Mouse (Mus musculus): ENCODE measurements around the gene Podxl2. TPM values are rescaled to one million over a fixed set of nuclear protein-coding genes. Genes with fewer than 3 reads are reported as not detected.

The Podxl2 gene
- polyA plus RNA-seq, 1 experiment from 2014 or later, result 26.4 TPM

DNA sequence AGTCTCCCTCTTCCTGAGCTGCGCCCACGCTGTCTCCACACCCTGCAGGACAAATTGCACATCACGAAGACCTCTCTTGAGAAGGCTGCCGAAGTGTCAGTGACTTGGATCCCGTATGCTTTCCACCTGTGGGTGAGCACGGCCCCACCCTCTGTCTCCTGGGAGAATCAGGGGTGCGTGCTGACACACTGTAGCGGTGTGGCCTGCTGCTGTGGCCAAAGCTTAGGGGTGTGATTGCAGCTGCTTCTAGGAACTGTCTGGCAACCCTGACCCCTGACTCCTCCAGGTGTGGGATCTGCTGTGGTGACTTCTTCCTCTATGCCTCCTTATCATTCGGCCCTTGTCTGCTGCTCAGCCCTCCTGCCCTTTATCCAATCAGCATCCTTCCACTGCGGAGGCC is 61.0 kb downstream of the Podxl2 start:
- Histone ChIP-seq H3K4me1 (ENCODE audit: control insufficient read depth, insufficient read depth, low read length) (peaks cover 3% of the 10 kb centered on the region; the same call in 1 of the 2 replicates), H3K36me3 (ENCODE audit: control insufficient read depth, insufficient read depth, low read length) (no peaks in the 10 kb centered on the region), H3K4me2 (no peak overlapping the region), H3K4me3 (ENCODE audit: low read depth, low read length) (no peak overlapping the region), H3K27me3 (ENCODE audit: control insufficient read depth, insufficient read depth, low read length) (no peaks in the 10 kb centered on the region), H3K9me3 (replicated peaks; ENCODE audit: control insufficient read depth, low read length) (no peaks in the 10 kb centered on the region), H3K9ac (ENCODE audit: low read depth, low read length) (no peak overlapping the region), H3K27ac (ENCODE audit: low read depth, low read length) (no peak overlapping the region)
- 72% methylated on average over 10 of the region's 10 CpGs for WGBS (ENCODE audit: insufficient replicate concordance)
- no peak for ATAC-seq (replicated peaks; ENCODE audit: insufficient number of reproducible peaks, low FRiP score, low TSS enrichment)

DNA sequence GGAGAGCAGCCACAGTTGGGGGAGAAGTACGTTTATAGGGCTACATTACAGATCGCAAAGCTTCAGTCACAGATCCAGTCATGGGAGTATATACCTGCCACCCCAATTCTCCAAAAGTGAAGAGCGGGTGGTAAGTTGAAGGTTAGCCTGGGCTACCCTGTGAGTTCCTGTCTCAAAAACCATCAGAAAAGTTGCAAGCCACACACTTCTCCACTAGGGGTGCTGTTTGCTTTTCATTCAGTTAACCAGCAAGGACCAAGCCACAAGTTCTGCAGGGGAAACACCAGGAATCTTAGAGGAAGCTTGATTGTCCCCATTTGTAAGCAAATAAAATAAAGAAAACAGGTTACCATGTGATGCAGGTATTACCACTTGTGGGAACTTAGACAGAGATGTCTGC is 62.0 kb downstream of the Podxl2 start:
- no peak overlapping the region for H3K4me3 ChIP-seq (ENCODE audit: low read depth, low read length)
- H3K9ac ChIP-seq (ENCODE audit: low read depth, low read length), result no peak overlapping the region
- 70% methylated on average over 3 of the region's 3 CpGs for WGBS (ENCODE audit: insufficient replicate concordance)
- no peak for ATAC-seq (replicated peaks; ENCODE audit: insufficient number of reproducible peaks, low FRiP score, low TSS enrichment)
- no peaks in the 10 kb centered on the region for H3K9me3 ChIP-seq (replicated peaks; ENCODE audit: control insufficient read depth, low read length)
- no peak overlapping the region for H3K4me2 ChIP-seq
- peaks cover 3% of the 10 kb centered on the region; the same call in 1 of the 2 replicates for H3K4me1 ChIP-seq (ENCODE audit: control insufficient read depth, insufficient read depth, low read length)
- no peaks in the 10 kb centered on the region for H3K27me3 ChIP-seq (ENCODE audit: control insufficient read depth, insufficient read depth, low read length)
- H3K36me3 ChIP-seq (ENCODE audit: control insufficient read depth, insufficient read depth, low read length), result no peaks in the 10 kb centered on the region
- H3K27ac ChIP-seq (ENCODE audit: low read depth, low read length), result no peak overlapping the region

DNA sequence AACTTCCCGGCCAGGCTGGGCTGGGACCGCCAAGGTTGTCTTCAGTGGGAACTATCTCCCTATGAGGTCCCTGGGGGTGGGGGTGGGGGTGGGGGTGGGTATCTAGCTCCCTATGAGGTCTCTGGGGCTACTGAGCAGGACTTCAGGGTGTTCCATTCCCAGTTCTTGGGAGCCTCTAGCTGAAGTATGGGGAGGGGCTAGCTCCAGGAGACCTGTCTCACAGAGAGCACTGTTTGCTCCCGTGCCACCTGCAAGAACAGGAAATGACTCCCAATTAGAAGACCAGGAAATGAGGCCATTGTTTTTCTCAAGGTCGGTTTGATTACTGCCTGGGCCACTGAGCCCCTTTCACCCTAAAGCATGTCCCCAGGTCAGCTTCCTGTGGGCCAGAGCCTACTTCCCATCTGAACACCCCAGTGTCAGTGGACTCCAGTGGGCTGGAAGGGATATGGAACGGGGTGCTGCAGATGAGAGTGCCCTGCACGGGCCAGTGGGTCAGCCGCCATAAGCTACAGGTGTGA is 62.9 kb downstream of the Podxl2 start:
- Histone ChIP-seq H3K4me1 (ENCODE audit: control insufficient read depth, insufficient read depth, low read length) (peaks cover 3% of the 10 kb centered on the region; the same call in 1 of the 2 replicates), H3K9me3 (replicated peaks; ENCODE audit: control insufficient read depth, low read length) (no peaks in the 10 kb centered on the region), H3K4me3 (ENCODE audit: low read depth, low read length) (no peak overlapping the region), H3K9ac (ENCODE audit: low read depth, low read length) (no peak overlapping the region), H3K36me3 (ENCODE audit: control insufficient read depth, insufficient read depth, low read length) (no peaks in the 10 kb centered on the region), H3K27me3 (ENCODE audit: control insufficient read depth, insufficient read depth, low read length) (no peaks in the 10 kb centered on the region), H3K4me2 (no peak overlapping the region), H3K27ac (ENCODE audit: low read depth, low read length) (no peak overlapping the region)
- no peak for ATAC-seq (replicated peaks; ENCODE audit: insufficient number of reproducible peaks, low FRiP score, low TSS enrichment)
- WGBS (ENCODE audit: insufficient replicate concordance), result 52% methylated on average over 7 of the region's 7 CpGs

DNA sequence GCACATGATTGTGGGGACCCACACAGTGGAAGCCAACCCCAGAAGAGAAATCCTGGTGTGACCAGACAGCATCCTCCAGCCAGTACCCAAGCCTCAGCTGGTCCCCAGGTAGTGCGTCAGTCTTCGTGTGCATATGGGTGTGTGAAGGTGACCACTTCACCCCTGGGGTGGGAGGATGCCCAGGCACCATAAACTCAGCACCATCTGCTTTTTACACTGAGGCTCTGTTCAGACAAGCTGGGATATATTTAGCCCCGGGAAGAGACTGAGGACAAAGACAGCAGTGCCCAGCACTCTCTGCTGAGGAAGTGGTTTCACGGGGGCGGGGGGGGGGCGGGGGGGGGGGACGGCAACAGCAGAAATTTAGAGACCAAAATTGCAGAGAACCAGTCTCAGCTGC is 63.4 kb downstream of the Podxl2 start:
- H3K4me1 ChIP-seq (ENCODE audit: control insufficient read depth, insufficient read depth, low read length), result peaks cover 3% of the 10 kb centered on the region; the same call in 1 of the 2 replicates
- no peak overlapping the region for H3K4me2 ChIP-seq
- H3K9me3 ChIP-seq (replicated peaks; ENCODE audit: control insufficient read depth, low read length), result no peaks in the 10 kb centered on the region
- WGBS (ENCODE audit: insufficient replicate concordance), result 28% methylated on average over 7 of the region's 7 CpGs
- no peak overlapping the region for H3K4me3 ChIP-seq (ENCODE audit: low read depth, low read length)
- H3K27ac ChIP-seq (ENCODE audit: low read depth, low read length), result no peak overlapping the region
- 0 out of 2 replicates have a peak overlapping the region, but pooled peaks have one; percentile 16 for H3K9ac ChIP-seq (ENCODE audit: low read depth, low read length)
- no peak for ATAC-seq (replicated peaks; ENCODE audit: insufficient number of reproducible peaks, low FRiP score, low TSS enrichment)
- no peaks in the 10 kb centered on the region for H3K36me3 ChIP-seq (ENCODE audit: control insufficient read depth, insufficient read depth, low read length)
- no peaks in the 10 kb centered on the region for H3K27me3 ChIP-seq (ENCODE audit: control insufficient read depth, insufficient read depth, low read length)

DNA sequence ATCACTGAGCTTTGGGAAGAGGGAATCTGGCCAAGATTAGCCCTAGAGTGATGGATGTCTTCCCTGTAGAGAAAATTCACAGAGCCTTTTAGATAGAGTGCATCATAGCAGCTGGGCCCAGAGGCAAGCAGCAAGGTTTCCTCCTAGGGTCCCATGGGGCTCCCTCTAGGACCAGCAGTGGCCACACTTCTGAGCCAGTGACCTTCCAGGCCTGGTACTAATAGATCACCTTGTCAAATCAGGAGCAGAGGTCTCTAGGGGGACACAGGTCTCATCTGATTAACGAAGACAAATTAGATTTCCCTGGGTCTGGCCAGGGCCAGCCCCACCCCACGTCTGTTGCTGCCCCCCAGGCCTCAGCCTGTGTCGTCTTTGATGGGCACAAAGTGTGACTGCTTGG is 64.6 kb downstream of the Podxl2 start:
- no peak for ATAC-seq (replicated peaks; ENCODE audit: insufficient number of reproducible peaks, low FRiP score, low TSS enrichment)
- Histone ChIP-seq H3K9me3 (replicated peaks; ENCODE audit: control insufficient read depth, low read length) (no peaks in the 10 kb centered on the region), H3K9ac (ENCODE audit: low read depth, low read length) (no peak overlapping the region), H3K27me3 (ENCODE audit: control insufficient read depth, insufficient read depth, low read length) (no peaks in the 10 kb centered on the region), H3K36me3 (ENCODE audit: control insufficient read depth, insufficient read depth, low read length) (no peaks in the 10 kb centered on the region), H3K4me1 (ENCODE audit: control insufficient read depth, insufficient read depth, low read length) (peaks cover 3% of the 10 kb centered on the region; the same call in 1 of the 2 replicates), H3K4me2 (no peak overlapping the region), H3K4me3 (ENCODE audit: low read depth, low read length) (no peak overlapping the region), H3K27ac (ENCODE audit: low read depth, low read length) (no peak overlapping the region)
- 70% methylated on average over 3 of the region's 3 CpGs for WGBS (ENCODE audit: insufficient replicate concordance)

DNA sequence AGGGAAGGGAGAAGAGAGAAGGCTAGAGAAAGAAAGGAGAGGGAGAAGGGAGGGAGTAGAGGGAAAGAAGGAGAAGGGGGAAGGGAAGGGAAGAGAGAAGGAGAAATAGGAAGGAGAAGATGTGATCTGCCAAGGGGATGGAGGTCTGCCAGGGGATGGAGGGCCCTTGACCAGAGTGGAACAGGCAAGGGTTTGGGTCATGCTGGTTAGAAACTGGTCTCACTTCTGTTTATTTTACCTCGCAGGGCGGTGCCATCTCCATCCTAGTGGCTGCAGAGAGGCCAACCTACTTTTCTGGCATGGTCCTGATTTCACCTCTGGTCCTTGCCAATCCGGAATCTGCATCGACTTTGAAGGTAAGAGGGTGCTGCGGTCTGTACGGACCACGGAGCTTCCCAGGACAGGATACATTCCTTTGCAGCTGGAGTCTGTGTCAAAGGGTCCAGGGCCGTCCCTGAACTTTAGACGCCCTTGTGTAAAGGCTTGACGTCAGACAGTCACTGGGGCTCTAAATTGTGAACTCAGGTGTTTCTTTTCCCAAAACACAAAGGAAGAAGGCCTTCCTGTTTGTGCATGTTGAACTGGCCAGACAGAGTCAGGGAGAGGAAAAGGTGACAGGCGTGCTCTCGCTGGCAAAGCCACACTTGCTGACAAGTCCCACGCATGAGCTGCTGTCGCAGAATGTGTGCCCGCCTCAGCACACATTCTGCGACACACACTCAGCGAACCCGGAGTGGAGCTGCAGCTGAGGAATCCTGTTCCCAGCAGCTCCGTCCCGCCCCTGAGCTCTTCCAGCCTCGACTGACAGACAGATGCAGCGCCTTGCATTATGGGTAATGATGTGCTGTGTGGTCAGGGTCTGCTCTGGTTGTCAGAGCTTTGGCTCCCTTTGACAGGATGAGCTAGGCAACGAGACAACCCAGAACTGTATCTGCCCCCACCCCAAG is 65.5 kb downstream of the Podxl2 start:
- no peak overlapping the region for H3K4me2 ChIP-seq
- H3K27me3 ChIP-seq (ENCODE audit: control insufficient read depth, insufficient read depth, low read length), result no peaks in the 10 kb centered on the region
- no peak overlapping the region for H3K4me3 ChIP-seq (ENCODE audit: low read depth, low read length)
- H3K27ac ChIP-seq (ENCODE audit: low read depth, low read length), result 0 out of 2 replicates have a peak overlapping the region, but pooled peaks have one; percentile 4
- H3K9me3 ChIP-seq (replicated peaks; ENCODE audit: control insufficient read depth, low read length), result no peaks in the 10 kb centered on the region
- H3K36me3 ChIP-seq (ENCODE audit: control insufficient read depth, insufficient read depth, low read length), result no peaks in the 10 kb centered on the region
- H3K4me1 ChIP-seq (ENCODE audit: control insufficient read depth, insufficient read depth, low read length), result peaks cover 3% of the 10 kb centered on the region; the same call in 1 of the 2 replicates
- H3K9ac ChIP-seq (ENCODE audit: low read depth, low read length), result 0 out of 2 replicates have a peak overlapping the region, but pooled peaks have one; percentile 18
- no peak for ATAC-seq (replicated peaks; ENCODE audit: insufficient number of reproducible peaks, low FRiP score, low TSS enrichment)
- 52% methylated on average over 23 of the region's 23 CpGs for WGBS (ENCODE audit: insufficient replicate concordance)

DNA sequence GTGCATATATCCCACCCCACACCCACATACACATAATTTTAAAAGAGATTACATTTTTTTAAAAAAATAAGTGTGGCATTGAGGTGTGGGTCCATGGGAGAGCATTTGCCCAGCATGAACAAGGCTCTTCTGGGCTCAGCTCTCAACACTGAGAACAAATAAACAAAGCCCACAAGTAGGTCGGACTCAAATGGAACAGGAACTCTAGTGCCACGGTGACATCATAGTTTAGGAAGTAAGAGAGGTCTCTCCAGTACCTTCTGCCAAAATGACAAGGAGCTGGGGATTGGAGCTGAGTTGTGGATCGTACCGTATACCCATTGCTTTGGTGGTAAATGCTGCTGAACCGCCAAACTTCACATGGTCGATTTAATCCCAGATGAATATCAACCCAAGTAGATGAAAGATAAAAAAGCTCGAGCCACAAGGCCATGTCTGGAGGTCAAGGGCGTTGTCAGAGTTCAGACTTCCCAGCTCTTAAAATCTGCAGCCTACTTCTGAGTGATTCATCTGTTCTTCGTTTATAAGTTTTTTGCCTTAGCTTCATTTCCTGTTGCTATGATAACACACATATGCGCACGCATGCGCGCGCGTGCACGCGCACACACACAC is 69.8 kb downstream of the Podxl2 start:
- H3K4me3 ChIP-seq (ENCODE audit: low read depth, low read length), result no peak overlapping the region
- no peaks in the 10 kb centered on the region for H3K27me3 ChIP-seq (ENCODE audit: control insufficient read depth, insufficient read depth, low read length)
- no peaks in the 10 kb centered on the region for H3K9me3 ChIP-seq (replicated peaks; ENCODE audit: control insufficient read depth, low read length)
- no peak overlapping the region for H3K4me2 ChIP-seq
- 83% methylated on average over 17 of the region's 17 CpGs for WGBS (ENCODE audit: insufficient replicate concordance)
- H3K9ac ChIP-seq (ENCODE audit: low read depth, low read length), result no peak overlapping the region
- H3K27ac ChIP-seq (ENCODE audit: low read depth, low read length), result no peak overlapping the region
- H3K36me3 ChIP-seq (ENCODE audit: control insufficient read depth, insufficient read depth, low read length), result no peaks in the 10 kb centered on the region
- ATAC-seq (replicated peaks; ENCODE audit: insufficient number of reproducible peaks, low FRiP score, low TSS enrichment), result no peak
- H3K4me1 ChIP-seq (ENCODE audit: control insufficient read depth, insufficient read depth, low read length), result peaks cover 15% of the 10 kb centered on the region

DNA sequence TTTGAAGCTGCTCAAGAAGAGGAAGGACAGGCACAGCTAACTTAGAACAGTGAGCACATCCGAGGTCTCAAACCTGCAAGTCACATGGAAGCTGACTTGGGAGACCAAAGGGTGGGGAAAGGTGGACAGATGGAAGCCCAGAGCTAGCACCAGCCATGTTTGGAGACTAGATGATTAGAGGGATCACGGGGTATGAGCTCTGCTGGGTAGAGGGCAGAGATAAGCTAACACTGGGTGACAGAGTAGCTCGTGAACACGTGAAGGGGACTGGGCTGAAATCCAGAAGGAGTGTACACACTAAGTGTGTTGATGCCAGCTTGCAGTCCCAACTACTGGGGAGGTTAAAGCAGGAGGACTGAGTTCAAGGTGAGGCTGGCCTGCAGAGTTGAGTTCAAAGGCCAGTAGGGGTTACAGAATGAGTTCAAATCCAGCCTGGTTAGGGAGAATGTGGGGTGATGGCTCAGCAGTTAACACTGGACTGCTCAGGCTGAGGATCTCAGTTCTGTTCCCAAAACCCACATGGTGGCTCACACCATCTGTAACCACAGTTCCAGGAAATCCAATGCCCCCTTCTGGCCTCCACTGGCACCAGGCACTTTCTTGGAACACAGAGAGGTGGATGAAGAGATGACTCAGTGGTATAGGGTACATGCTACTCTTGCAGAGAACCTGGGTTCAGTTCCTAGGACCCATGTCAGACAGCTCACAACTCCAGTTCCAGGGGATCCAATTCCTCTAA is 70.7 kb downstream of the Podxl2 start:
- Histone ChIP-seq H3K4me3 (ENCODE audit: low read depth, low read length) (no peak overlapping the region), H3K9ac (ENCODE audit: low read depth, low read length) (no peak overlapping the region), H3K9me3 (replicated peaks; ENCODE audit: control insufficient read depth, low read length) (no peaks in the 10 kb centered on the region), H3K4me1 (ENCODE audit: control insufficient read depth, insufficient read depth, low read length) (peaks cover 12% of the 10 kb centered on the region), H3K4me2 (no peak overlapping the region), H3K27ac (ENCODE audit: low read depth, low read length) (no peak overlapping the region), H3K27me3 (ENCODE audit: control insufficient read depth, insufficient read depth, low read length) (no peaks in the 10 kb centered on the region), H3K36me3 (ENCODE audit: control insufficient read depth, insufficient read depth, low read length) (no peaks in the 10 kb centered on the region)
- no peak for ATAC-seq (replicated peaks; ENCODE audit: insufficient number of reproducible peaks, low FRiP score, low TSS enrichment)
- WGBS (ENCODE audit: insufficient replicate concordance), result 57% methylated on average over 4 of the region's 4 CpGs

All from heart, embryonic 11.5 days (tissue).